Mouse (Mus musculus): ENCODE measurements around the gene Slc25a31. TPM values are rescaled to one million over a fixed set of nuclear protein-coding genes. Genes with fewer than 3 reads are reported as not detected.

Gene Slc25a31
- polyA plus RNA-seq (2012; rRNA removed), result 0.17 and 0.18 TPM in 2 replicates

DNA sequence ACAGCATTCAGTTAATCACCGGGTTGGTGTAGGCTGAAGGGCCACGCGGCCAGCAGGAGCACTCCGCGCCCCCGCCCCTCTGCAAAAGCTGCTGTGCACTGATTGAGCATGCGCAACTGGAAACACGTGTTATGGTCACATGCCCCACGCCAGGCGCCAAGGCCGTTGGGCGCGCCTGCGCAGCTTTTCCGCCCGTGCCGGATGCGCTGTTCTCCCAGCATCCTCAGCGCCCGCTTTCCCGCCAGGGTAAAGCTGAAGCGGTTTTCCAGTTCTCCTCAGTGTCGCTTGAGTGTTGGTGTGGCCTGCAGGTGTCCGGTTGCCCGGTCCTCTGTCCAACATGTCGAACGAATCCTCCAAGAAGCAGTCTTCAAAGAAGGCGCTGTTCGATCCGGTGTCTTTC lies at the start of gene Slc25a31:
TSS of gene Slc25a31 (plus strand) at position 201 of the 400 bp plus-strand sequence.
- no peak for DNase-seq
- 90% methylated on average over 30 of the region's 30 CpGs for WGBS
- TF ChIP-seq POLR2A (IDR thresholded peaks at IDR 0.05; ENCODE audit: borderline replicate concordance, extremely low read depth, low read depth, low read length), result no peak
- no peak for TF ChIP-seq CTCF (IDR thresholded peaks at IDR 0.05; ENCODE audit: insufficient read depth, low read length)
- no peak within 1 kb of the TSS for H3K4me3 ChIP-seq (replicated peaks; ENCODE audit: extremely low read depth, low read depth, low read length)
- H3K4me1 ChIP-seq (ENCODE audit: control insufficient read depth, insufficient read depth, low read length), result peaks cover 9% of the 10 kb centered on the region

DNA sequence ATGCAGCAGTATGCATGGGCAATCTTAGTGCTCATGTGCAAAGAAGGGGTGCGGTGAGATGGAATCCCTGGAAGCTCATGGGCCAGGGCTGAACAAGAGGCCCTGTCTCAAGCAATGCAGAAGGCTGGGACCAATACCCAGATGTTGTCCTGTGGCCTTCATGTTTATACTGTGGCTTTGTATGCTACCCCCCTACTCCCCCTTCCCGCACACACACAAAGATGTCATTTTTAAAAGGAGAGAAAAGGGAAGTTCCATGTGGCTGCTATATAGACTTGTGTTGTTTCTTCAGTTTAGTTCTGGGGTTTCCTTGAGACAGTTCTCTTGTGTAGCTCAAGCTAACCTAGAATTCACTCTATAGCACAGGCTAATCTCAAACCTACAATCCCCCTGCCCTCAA lies 48.4 kb upstream of the Slc25a31 start:
- H3K4me1 ChIP-seq (ENCODE audit: control insufficient read depth, insufficient read depth, low read length), result no peaks in the 10 kb centered on the region
- H3K4me3 ChIP-seq (replicated peaks; ENCODE audit: extremely low read depth, low read depth, low read length), result no peak overlapping the region
- DNase-seq, result no peak
- TF ChIP-seq CTCF (IDR thresholded peaks at IDR 0.05; ENCODE audit: insufficient read depth, low read length), result no peak
- no peak for TF ChIP-seq POLR2A (IDR thresholded peaks at IDR 0.05; ENCODE audit: borderline replicate concordance, extremely low read depth, low read depth, low read length)
- 93% methylated on average over 2 of the region's 2 CpGs for WGBS

DNA sequence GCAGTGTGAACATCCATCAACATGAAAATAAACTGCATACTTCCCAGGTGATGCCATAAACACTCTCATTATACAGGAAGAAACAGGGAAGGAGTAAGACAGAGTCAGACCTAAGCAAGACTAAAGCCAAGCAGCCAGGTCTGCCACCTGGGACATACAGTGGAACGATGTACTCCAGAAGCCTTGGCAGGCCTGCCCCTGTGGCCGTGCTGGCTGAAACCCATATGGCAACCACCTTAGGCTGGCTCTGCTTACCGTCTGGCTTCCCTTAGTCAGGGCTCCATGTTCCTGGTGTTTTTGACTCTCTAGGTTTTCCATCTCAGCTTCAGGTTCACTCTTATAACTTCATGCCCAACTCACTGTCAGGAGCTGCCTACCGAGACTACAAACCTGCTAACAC lies 42.5 kb upstream of the Slc25a31 start:
- TF ChIP-seq CTCF (IDR thresholded peaks at IDR 0.05; ENCODE audit: insufficient read depth, low read length) (no peak), POLR2A (IDR thresholded peaks at IDR 0.05; ENCODE audit: borderline replicate concordance, extremely low read depth, low read depth, low read length) (no peak)
- Histone ChIP-seq H3K4me1 (ENCODE audit: control insufficient read depth, insufficient read depth, low read length) (no peaks in the 10 kb centered on the region), H3K4me3 (replicated peaks; ENCODE audit: extremely low read depth, low read depth, low read length) (no peak overlapping the region)
- 94% methylated on average over 4 of the region's 4 CpGs for WGBS
- DNase-seq, result no peak

DNA sequence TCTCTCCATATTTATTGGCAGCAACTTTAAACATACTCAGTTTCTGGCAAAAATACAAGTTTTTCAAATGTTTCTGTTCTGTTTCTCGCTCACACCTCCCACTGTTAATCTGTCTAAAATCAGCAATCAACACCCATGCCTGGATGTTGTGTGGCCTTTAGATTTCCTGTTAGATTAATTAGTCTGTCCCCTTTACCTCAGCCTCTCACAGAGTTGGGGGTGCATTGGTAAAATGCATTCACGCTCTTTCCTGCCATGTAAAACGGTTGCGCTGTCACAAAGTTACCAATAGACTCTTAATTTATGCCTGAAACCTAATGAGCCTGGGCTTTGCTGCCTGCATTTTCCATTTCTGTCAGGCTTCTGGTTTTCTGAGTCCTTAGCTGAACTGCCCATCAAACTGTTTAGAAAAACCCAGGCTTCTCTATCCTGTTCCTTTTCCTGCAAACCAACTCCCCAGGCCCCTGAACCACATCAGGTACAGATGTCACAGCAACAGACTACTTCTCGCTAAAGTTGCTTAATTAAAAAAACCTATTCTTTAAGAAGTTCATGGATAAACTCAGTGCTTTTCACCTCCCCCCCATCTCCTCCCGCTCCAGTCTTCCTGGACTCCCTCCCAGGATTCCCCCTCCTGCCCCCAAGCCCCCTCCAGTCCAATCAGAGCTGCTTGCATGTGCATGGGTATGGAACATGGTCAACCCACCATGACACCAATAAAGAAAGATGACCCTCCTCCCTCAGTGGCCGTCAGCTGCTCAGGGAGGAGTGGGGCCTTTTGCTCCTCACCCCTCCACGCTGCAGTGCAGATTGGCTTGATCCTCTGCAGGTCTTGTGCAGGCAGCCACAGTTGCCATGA lies 41.6 kb upstream of the Slc25a31 start:
- 87% methylated on average over 8 of the region's 8 CpGs for WGBS
- no peaks in the 10 kb centered on the region for H3K4me1 ChIP-seq (ENCODE audit: control insufficient read depth, insufficient read depth, low read length)
- DNase-seq, result no peak
- no peak overlapping the region for H3K4me3 ChIP-seq (replicated peaks; ENCODE audit: extremely low read depth, low read depth, low read length)
- TF ChIP-seq POLR2A (IDR thresholded peaks at IDR 0.05; ENCODE audit: borderline replicate concordance, extremely low read depth, low read depth, low read length), result no peak
- no peak for TF ChIP-seq CTCF (IDR thresholded peaks at IDR 0.05; ENCODE audit: insufficient read depth, low read length)

DNA sequence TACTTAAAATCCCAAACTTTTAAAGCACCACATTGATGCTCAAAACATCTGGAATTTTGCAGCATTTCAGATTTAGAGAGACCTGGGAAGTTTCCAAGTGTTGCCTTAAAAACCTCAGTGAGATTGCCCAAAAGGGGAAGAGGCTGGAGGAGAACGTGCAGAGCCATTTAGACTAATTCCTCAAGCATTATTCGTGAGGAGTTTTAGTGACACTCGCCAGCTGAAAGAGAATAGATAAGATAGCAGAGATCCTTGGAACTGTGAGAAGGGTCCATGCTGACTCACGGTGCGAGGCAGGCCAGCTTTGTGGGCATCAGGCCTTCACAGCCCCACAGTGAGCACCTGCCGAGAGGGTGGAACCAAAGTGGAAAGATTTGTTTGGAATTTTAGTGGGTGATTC lies 39.8 kb upstream of the Slc25a31 start:
- TF ChIP-seq CTCF (IDR thresholded peaks at IDR 0.05; ENCODE audit: insufficient read depth, low read length) (no peak), POLR2A (IDR thresholded peaks at IDR 0.05; ENCODE audit: borderline replicate concordance, extremely low read depth, low read depth, low read length) (no peak)
- DNase-seq, result no peak
- 62% methylated on average over 6 of the region's 6 CpGs for WGBS
- no peak overlapping the region for H3K4me3 ChIP-seq (replicated peaks; ENCODE audit: extremely low read depth, low read depth, low read length)
- H3K4me1 ChIP-seq (ENCODE audit: control insufficient read depth, insufficient read depth, low read length), result no peaks in the 10 kb centered on the region

DNA sequence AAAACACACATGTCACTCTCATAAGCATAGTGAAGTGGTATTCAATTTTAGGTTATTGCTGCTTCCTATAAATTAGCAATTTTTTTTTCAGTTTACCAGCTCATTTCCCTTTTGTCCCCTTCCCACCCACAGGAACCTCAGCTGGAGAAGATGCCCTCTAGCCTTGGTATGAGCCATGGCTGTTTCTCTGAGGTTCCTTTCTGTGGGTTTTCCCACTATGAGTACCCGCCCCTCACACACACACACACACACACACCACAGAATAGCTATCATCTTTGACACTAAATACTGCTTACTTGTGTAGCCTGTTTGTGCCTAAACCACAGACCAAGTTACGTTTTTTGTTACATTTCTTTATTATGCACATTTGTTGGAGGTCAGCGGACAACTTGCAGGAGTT lies 39.3 kb upstream of the Slc25a31 start:
- TF ChIP-seq POLR2A (IDR thresholded peaks at IDR 0.05; ENCODE audit: borderline replicate concordance, extremely low read depth, low read depth, low read length) (no peak), CTCF (IDR thresholded peaks at IDR 0.05; ENCODE audit: insufficient read depth, low read length) (no peak)
- no peaks in the 10 kb centered on the region for H3K4me1 ChIP-seq (ENCODE audit: control insufficient read depth, insufficient read depth, low read length)
- H3K4me3 ChIP-seq (replicated peaks; ENCODE audit: extremely low read depth, low read depth, low read length), result no peak overlapping the region
- 93% methylated on average over 3 of the region's 3 CpGs for WGBS
- DNase-seq, result no peak

DNA sequence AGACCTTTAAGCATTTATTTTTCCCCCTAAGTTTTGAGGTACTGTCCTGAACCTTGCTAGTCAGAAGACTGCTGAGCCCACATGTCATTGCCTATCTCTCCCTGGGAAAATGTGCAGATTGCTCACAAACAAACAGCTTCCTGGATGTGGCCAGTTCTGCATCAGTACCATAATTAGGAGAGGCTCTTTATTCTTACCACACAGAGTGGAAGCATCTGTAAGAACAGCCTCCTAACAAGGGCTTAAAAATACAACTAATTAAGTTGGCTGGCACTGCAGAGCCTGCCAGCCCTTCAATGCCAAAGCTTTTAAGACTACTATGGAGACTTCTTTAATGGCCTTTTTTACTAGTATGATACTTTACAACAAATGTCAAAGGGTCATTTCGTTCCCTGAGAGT lies 35.1 kb upstream of the Slc25a31 start:
- no peak for DNase-seq
- no peak for TF ChIP-seq CTCF (IDR thresholded peaks at IDR 0.05; ENCODE audit: insufficient read depth, low read length)
- no peak for TF ChIP-seq POLR2A (IDR thresholded peaks at IDR 0.05; ENCODE audit: borderline replicate concordance, extremely low read depth, low read depth, low read length)
- H3K4me3 ChIP-seq (replicated peaks; ENCODE audit: extremely low read depth, low read depth, low read length), result no peak overlapping the region
- H3K4me1 ChIP-seq (ENCODE audit: control insufficient read depth, insufficient read depth, low read length), result no peaks in the 10 kb centered on the region
- 86% methylated on average over 1 of the region's 1 CpGs for WGBS

DNA sequence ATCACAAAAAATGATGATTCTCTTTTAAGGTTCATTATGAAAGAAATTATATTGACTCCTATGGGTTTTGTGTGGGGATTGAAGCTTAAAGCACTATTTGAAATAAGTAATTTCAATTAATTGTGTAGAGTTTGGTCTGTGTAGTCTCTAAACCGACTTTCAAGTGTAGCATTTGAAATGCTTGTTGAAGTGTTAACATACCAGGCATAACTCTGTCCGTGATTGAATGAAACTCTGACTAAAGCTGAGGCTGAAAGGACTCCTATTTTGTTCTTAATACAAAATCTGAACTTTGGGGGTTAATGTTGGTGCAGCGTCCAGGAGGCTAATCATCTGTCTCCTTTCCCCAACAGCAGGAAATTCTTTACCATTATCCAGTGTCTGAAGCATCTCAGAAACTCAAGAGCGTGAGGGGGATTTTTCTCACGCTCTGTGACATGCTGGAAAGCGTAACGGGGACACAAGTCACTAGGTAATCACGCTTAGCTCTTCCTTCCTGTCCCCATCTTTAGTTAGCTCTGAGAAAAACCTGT lies 33.7 kb upstream of the Slc25a31 start:
- no peak for DNase-seq
- Histone ChIP-seq H3K4me1 (ENCODE audit: control insufficient read depth, insufficient read depth, low read length) (no peaks in the 10 kb centered on the region), H3K4me3 (replicated peaks; ENCODE audit: extremely low read depth, low read depth, low read length) (no peak overlapping the region)
- no peak for TF ChIP-seq CTCF (IDR thresholded peaks at IDR 0.05; ENCODE audit: insufficient read depth, low read length)
- no peak for TF ChIP-seq POLR2A (IDR thresholded peaks at IDR 0.05; ENCODE audit: borderline replicate concordance, extremely low read depth, low read depth, low read length)
- WGBS, result 66% methylated on average over 8 of the region's 8 CpGs

DNA sequence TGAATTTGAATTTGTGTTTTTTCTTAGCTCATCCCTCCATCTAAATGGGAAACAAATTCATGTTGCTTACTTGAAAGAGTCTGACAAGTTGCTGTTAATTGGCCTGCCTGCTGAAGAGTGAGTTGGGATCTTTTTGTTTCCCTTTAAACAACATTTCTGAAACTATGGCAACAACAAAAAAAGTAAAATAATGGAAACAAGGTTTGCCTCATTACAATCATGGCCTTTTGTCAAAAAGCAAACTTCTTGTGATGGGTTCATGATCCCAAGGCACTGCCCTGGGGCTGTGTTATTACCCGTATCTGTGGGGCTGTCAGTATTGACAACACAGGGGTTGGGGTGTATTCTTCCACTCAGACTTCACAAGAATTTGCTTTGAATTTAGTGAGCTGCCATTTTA lies 29.8 kb upstream of the Slc25a31 start:
- no peak for DNase-seq
- no peak overlapping the region for H3K4me3 ChIP-seq (replicated peaks; ENCODE audit: extremely low read depth, low read depth, low read length)
- H3K4me1 ChIP-seq (ENCODE audit: control insufficient read depth, insufficient read depth, low read length), result no peaks in the 10 kb centered on the region
- TF ChIP-seq POLR2A (IDR thresholded peaks at IDR 0.05; ENCODE audit: borderline replicate concordance, extremely low read depth, low read depth, low read length) (no peak), CTCF (IDR thresholded peaks at IDR 0.05; ENCODE audit: insufficient read depth, low read length) (no peak)
- WGBS, result 82% methylated on average over 1 of the region's 1 CpGs

DNA sequence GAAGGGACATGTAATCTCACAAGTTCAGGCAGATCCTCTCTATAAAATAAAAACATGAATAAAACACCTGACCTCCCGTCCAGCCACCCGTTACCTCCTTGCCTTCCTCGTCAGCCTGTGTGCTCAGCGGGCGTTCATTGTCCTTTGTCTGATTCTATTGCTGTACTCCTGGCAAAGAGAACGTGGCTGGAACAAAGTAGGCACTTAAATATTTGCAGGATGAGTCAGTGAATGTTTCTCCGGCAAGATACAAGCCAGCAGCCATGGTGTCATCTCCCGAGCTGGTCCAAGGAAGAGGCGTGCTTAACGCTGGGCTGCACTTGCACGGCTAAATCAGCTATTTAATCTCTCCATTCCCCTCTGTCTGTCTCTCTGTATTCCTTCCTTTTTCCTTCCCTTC lies 26.3 kb upstream of the Slc25a31 start:
- no peak for DNase-seq
- Histone ChIP-seq H3K4me1 (ENCODE audit: control insufficient read depth, insufficient read depth, low read length) (no peaks in the 10 kb centered on the region), H3K4me3 (replicated peaks; ENCODE audit: extremely low read depth, low read depth, low read length) (no peak overlapping the region)
- no peak for TF ChIP-seq POLR2A (IDR thresholded peaks at IDR 0.05; ENCODE audit: borderline replicate concordance, extremely low read depth, low read depth, low read length)
- TF ChIP-seq CTCF (IDR thresholded peaks at IDR 0.05; ENCODE audit: insufficient read depth, low read length), result no peak
- 50% methylated on average over 11 of the region's 11 CpGs for WGBS
